Mouse (Mus musculus) neutrophil, adult 5-6 weeks (primary cell): Measurements from ENCODE around the gene Foxm1. TPM values are rescaled to one million over a fixed set of nuclear protein-coding genes. Genes with fewer than 3 reads are reported as not detected.

ENCODE experiments used
- ATAC-seq: fragments of 151-379, 151-347 bp; 2 replicates; pipeline ENCODE4 v1.8.0; 2017; ENCODE audit warnings: mild to moderate bottlenecking, moderate TSS enrichment; ENCODE audit not compliant: insufficient number of reproducible peaks, poor library complexity, low FRiP score, severe bottlenecking; ENCODE audit errors: extremely low read depth
- total RNA-seq: library from RNA; stranded (forward); fragments of 200-1000 nt; gene quantifications from 2 replicates; pipeline ENCODE4 v1.2.3, GENCODE M21; 2017

Gene Foxm1
- total RNA-seq, 1 experiment from 2014 or later: 7.8 TPM

GRCm38 (mm10) chr6:128418076-128418475, 55.3 kb downstream of the Foxm1 start:
- no peak for ATAC-seq

GRCm38 (mm10) chr6:128421036-128421435, 58.3 kb downstream of the Foxm1 start:
- no peak for ATAC-seq

- no peak for ATAC-seq
Observed at GRCm38 (mm10) chr6:128421480-128421879, 58.7 kb downstream of the Foxm1 start.

- ATAC-seq: no peak
Observed at GRCm38 (mm10) chr6:128423496-128424268, 60.9 kb downstream of the Foxm1 start.

GRCm38 (mm10) chr6:128424269-128425019, 61.7 kb downstream of the Foxm1 start, which contains the start of gene Itfg2:
TSS of gene Itfg2 (minus strand) at chr6:128424931.
- peak; percentile 94 for ATAC-seq

GRCm38 (mm10) chr6:128425046-128425445, 62.3 kb downstream of the Foxm1 start:
- ATAC-seq: no peak

Other genes starting within 250 kb of the Foxm1 start
- 1.7 and 2.3 TPM in 2 replicates for gene Tspan9, start 219.4 kb upstream of the Foxm1 start, total RNA-seq
- not detected in 2 replicates for gene Tead4, start 62.1 kb upstream of the Foxm1 start, total RNA-seq
- 1.8 and 2.9 TPM in 2 replicates for gene Tulp3, start 7.1 kb upstream of the Foxm1 start, total RNA-seq
- gene Rhno1, start 56 bp upstream of the Foxm1 start, total RNA-seq: 40.5 and 48.7 TPM in 2 replicates
- gene Tex52, start 12.5 kb downstream of the Foxm1 start, total RNA-seq: not detected in 2 replicates
- not detected in 2 replicates for gene Gm44596, start 12.5 kb downstream of the Foxm1 start, total RNA-seq
- gene Nrip2, start 36.3 kb downstream of the Foxm1 start, total RNA-seq: 0.12 TPM in 1 of 2 replicates, not detected in the other
- 35.7 and 37.1 TPM in 2 replicates for gene Itfg2, start 62.0 kb downstream of the Foxm1 start, total RNA-seq
- 66.1 and 83.2 TPM in 2 replicates for gene Fkbp4, start 75.7 kb downstream of the Foxm1 start, total RNA-seq
- 0.47 TPM in 1 of 2 replicates, not detected in the other for gene Pzp, start 163.8 kb downstream of the Foxm1 start, total RNA-seq
- not detected in 2 replicates for gene A2ml1, start 218.6 kb downstream of the Foxm1 start, total RNA-seq